Mouse (Mus musculus) forebrain, embryonic 16.5 days (tissue): ENCODE data around the gene Olfr784. TPM values are rescaled to one million over a fixed set of nuclear protein-coding genes. Genes with fewer than 3 reads are reported as not detected.
"Not testable (repeated sequence)": the region's sequence is repeated elsewhere in the genome, so short reads cannot be mapped to it uniquely, and the experiment has no call there.

Source experiments
- ATAC-seq: fragments of 200-750 bp; cut with Nextera tagmentation; 2 replicates; pipeline ENCODE4 v1.8.0; 2017; ENCODE audit warnings: mild to moderate bottlenecking, moderate library complexity
- H3K27ac ChIP-seq: fragments of 300-500 bp; sonication (generic); 2 replicates; pipeline ENCODE4 v1.5.1; 2014; ENCODE audit warnings: low read length, control low read depth
- H3K27me3 ChIP-seq: fragments of 300-500 bp; sonication (generic); replicated peaks from 2 replicates; pipeline ENCODE4 v1.6.1; 2014; ENCODE audit warnings: low read length; ENCODE audit not compliant: control insufficient read depth, insufficient read depth
- H3K36me3 ChIP-seq: fragments of 300-500 bp; sonication (generic); 2 replicates; pipeline ENCODE4 v1.6.1; 2014; ENCODE audit not compliant: control insufficient read depth, insufficient read depth
- H3K4me1 ChIP-seq: fragments of 300-500 bp; sonication (generic); replicated peaks from 2 replicates; pipeline ENCODE4 v1.6.1; 2014; ENCODE audit warnings: low read length; ENCODE audit not compliant: control insufficient read depth, insufficient read depth
- H3K4me2 ChIP-seq: fragments of 300-500 bp; sonication (generic); 2 replicates; pipeline ENCODE4 v1.6.1; 2014; ENCODE audit warnings: mild to moderate bottlenecking, low read length, control low read depth
- H3K4me3 ChIP-seq: fragments of 300-500 bp; sonication (generic); replicated peaks from 2 replicates; pipeline ENCODE4 v1.5.1; 2014; ENCODE audit warnings: mild to moderate bottlenecking, low read length, control low read depth
- H3K9ac ChIP-seq: fragments of 300-500 bp; sonication (generic); replicated peaks from 2 replicates; pipeline ENCODE4 v1.6.1; 2014; ENCODE audit warnings: low read depth, low read length, control low read depth
- H3K9me3 ChIP-seq: fragments of 300-500 bp; sonication (generic); 2 replicates; pipeline ENCODE4 v1.6.1; 2016; ENCODE audit warnings: low read length; ENCODE audit not compliant: control insufficient read depth
- WGBS: fragments of 180-500 bp; shearing (Covaris S2); extraction: QIAGEN DNeasy Blood & Tissue Kit; methylation state at CpG from one replicate; pipeline ENCODE4 v1.1.7; 2014; 5-methylcytosine and 5-hydroxymethylcytosine counted together
- polyA plus RNA-seq: library from polyadenylated mRNA; unstranded; fragments of >200 nt; fragmentation: Nextera tagmentation; extraction: Ambion mirVana; gene quantifications from 2 replicates; pipeline ENCODE4 v1.2.1, GENCODE M21; 2015

The Olfr784 gene
- 0.07 and 0.15 TPM in 2 replicates for polyA plus RNA-seq

DNA sequence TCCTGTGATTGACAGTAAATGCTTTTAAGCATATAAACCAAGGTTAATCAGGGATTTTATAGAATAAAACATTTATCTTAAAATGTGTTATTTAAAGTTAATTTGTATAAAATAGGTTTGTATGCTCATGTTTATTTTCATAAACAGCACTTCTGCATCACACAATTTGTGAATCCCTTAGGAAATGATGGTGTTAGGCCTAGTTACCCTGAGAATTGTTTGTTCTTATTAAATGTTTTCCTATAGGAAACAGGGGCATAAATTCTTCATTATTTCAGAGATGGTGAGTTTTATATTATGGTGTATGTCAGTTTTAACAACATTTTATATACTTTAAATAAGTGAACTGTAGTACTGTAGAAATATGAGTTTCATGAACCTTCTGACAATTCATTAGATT is at the start of gene Olfr784:
Gene Olfr784 (plus strand): TSS at position 301 of the 400 bp plus-strand sequence.
- Histone ChIP-seq H3K27ac (no peak within 1 kb of the TSS), H3K4me2 (no peak within 1 kb of the TSS), H3K9ac (no peak within 1 kb of the TSS), H3K4me1 (no peaks in the 10 kb centered on the region), H3K36me3 (no peaks in the 10 kb centered on the region), H3K4me3 (no peak within 1 kb of the TSS), H3K27me3 (no peaks in the 10 kb centered on the region), H3K9me3 (no peaks in the 10 kb centered on the region)
- no peak for ATAC-seq

DNA sequence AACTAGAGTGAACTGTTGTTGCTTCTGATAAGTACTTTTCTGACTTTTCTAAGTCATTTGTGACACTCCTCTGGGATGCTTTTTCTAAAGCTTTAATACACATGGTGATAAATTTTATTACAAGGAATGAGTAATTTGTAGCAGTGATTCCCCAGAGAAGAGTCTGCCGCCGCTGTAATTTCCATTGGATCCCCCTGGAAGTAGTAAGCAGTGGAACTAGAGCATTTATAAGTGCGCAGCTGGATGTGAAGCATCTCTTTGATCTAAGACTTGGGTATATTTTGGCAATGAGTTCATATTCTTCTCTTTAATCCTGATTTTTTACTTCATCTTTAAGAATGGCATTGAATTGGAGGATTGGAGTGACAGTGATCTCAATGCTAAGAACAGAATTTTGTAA is 35.3 kb upstream of the Olfr784 start, which contains the start of gene Olfr782:
Gene Olfr782 (plus strand): TSS at position 301 of the 400 bp plus-strand sequence.
- H3K4me2 ChIP-seq: no peak within 1 kb of the TSS
- WGBS: 87% methylated on average over 3 of the region's 3 CpGs
- H3K36me3 ChIP-seq: no peaks in the 10 kb centered on the region
- no peaks in the 10 kb centered on the region for H3K4me1 ChIP-seq
- no peaks in the 10 kb centered on the region for H3K27me3 ChIP-seq
- H3K27ac ChIP-seq: no peak within 1 kb of the TSS
- no peak within 1 kb of the TSS for H3K9ac ChIP-seq
- ATAC-seq: no peak
- no peaks in the 10 kb centered on the region for H3K9me3 ChIP-seq
- H3K4me3 ChIP-seq: no peak within 1 kb of the TSS

DNA sequence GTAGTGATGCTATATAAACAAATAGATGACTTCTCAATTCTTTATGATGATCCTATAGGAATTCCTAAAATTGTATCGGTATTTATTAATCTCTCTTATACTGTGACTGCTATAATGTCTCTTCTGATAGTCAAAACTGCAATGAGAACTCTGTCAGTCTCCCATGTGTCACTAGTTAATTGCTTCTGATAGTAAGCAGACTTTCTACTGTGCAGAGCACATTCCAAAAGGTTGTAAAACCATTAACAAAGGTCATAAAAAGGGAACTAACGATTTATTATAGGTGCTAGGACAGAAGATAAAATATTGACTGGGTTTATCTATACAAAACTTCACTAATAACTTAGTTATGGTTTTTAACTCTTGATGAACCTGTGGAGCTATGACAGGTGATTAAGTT is 31.4 kb upstream of the Olfr784 start:
- not testable (repeated sequence) for H3K27ac ChIP-seq, H3K4me1 ChIP-seq, H3K4me3 ChIP-seq, H3K36me3 ChIP-seq, H3K4me2 ChIP-seq, ATAC-seq, H3K27me3 ChIP-seq, H3K9me3 ChIP-seq, H3K9ac ChIP-seq
- 74% methylated on average over 2 of the region's 2 CpGs for WGBS

- WGBS: 93% methylated on average over 4 of the region's 4 CpGs
- H3K9ac ChIP-seq, H3K9me3 ChIP-seq, H3K36me3 ChIP-seq, H3K4me3 ChIP-seq, ATAC-seq, H3K4me2 ChIP-seq, H3K27me3 ChIP-seq, H3K4me1 ChIP-seq, H3K27ac ChIP-seq: not testable (repeated sequence)
These were observed 27.4 kb upstream of the Olfr784 start for GRCm38 (mm10) chr10:129356496-129356895.

GRCm38 (mm10) chr10:129357307-129357706 is 26.6 kb upstream of the Olfr784 start:
- no peak for ATAC-seq
- Histone ChIP-seq H3K27ac (no peak overlapping the region), H3K36me3 (no peaks in the 10 kb centered on the region), H3K9ac (no peak overlapping the region), H3K4me1 (no peaks in the 10 kb centered on the region), H3K9me3 (no peaks in the 10 kb centered on the region), H3K27me3 (no peaks in the 10 kb centered on the region), H3K4me2 (no peak overlapping the region), H3K4me3 (no peak overlapping the region)
- WGBS: 81% methylated on average over 5 of the region's 5 CpGs

DNA sequence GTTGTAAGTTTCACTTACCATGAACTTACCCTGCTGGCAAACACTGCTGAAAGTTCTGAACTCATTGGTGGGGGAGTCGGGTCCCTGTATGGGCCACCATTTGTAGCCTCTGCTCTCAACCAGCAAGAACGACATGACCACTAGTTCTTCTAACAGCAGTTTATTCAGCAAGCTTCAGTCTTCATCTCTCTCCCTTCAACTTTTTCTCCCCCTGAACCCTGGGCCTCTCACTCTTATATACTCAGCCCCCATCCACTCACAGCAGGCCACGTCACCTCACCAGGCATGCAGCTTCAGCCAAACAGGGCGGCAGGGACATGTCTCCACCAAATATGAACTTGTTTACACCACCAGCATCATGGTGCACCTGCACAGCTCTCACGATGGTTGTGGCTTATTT is 9.8 kb upstream of the Olfr784 start:
- not testable (repeated sequence) for H3K9me3 ChIP-seq, H3K4me2 ChIP-seq, H3K9ac ChIP-seq, ATAC-seq, H3K4me1 ChIP-seq, H3K36me3 ChIP-seq, H3K4me3 ChIP-seq, H3K27ac ChIP-seq, H3K27me3 ChIP-seq
- WGBS: 91% methylated on average over 5 of the region's 5 CpGs

GRCm38 (mm10) chr10:129400892-129401291 is 17.0 kb downstream of the Olfr784 start:
- H3K36me3 ChIP-seq: no peaks in the 10 kb centered on the region
- no peak overlapping the region for H3K4me2 ChIP-seq
- no peak overlapping the region for H3K27ac ChIP-seq
- WGBS: 41% methylated on average over 5 of the region's 5 CpGs
- ATAC-seq: no peak
- H3K27me3 ChIP-seq: no peaks in the 10 kb centered on the region
- no peak overlapping the region for H3K4me3 ChIP-seq
- no peaks in the 10 kb centered on the region for H3K9me3 ChIP-seq
- no peaks in the 10 kb centered on the region for H3K4me1 ChIP-seq
- H3K9ac ChIP-seq: no peak overlapping the region

DNA sequence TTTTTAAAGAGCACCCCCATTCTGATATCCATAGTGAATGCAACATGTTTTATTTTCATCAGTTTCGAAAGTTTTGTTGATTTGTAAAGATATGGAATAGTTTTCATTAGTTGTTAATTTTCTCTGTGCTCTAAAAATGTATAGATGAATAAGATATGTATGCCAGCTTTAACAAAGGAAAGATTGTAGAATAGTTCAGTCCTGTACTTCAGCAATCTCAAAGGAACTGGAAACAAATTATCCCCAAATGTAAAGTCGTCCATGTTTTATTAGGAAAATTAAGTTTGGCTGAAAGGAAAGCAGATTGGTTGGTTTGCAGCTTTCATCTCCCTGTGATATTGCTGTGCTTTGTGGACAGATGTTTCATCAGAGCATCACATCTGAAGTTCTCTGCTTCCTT is 21.2 kb downstream of the Olfr784 start, which contains the start of gene Olfr785:
Gene Olfr785 (plus strand): TSS at position 301 of the 400 bp plus-strand sequence.
- Histone ChIP-seq H3K9ac (no peak within 1 kb of the TSS), H3K4me2 (no peak within 1 kb of the TSS), H3K27me3 (no peaks in the 10 kb centered on the region), H3K4me3 (no peak within 1 kb of the TSS), H3K36me3 (no peaks in the 10 kb centered on the region), H3K27ac (no peak within 1 kb of the TSS), H3K4me1 (no peaks in the 10 kb centered on the region), H3K9me3 (no peaks in the 10 kb centered on the region)
- no peak for ATAC-seq
- 77% methylated on average over 2 of the region's 2 CpGs for WGBS

DNA sequence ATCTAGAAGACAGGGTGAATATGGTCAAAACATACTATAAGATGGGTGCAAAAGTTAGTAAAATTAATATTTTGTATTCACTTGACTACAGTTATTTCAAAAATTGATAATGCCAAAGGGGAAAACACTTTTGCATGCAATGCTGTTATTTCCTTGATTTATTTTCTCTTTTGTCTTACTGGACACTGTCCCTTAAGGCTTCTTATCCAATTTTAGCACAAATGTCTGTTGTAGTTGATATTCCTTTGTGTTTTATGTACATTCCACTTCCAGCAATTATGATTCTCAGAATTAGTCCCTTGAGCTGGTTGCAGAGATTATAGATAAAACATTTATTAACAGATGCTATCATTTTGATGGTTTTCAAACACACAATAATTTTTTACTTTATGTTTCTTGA is 43.1 kb downstream of the Olfr784 start, which contains the start of gene Olfr786:
Gene Olfr786 (plus strand): TSS at position 301 of the 400 bp plus-strand sequence.
- Histone ChIP-seq H3K27me3 (no peaks in the 10 kb centered on the region), H3K27ac (no peak within 1 kb of the TSS), H3K4me1 (no peaks in the 10 kb centered on the region), H3K9me3 (no peaks in the 10 kb centered on the region), H3K4me3 (no peak within 1 kb of the TSS), H3K9ac (no peak within 1 kb of the TSS), H3K36me3 (no peaks in the 10 kb centered on the region), H3K4me2 (no peak within 1 kb of the TSS)
- no peak for ATAC-seq
